Mouse (Mus musculus) neutrophil, adult 5-6 weeks (primary cell): ENCODE data around the gene Elk3. TPM values are rescaled to one million over a fixed set of nuclear protein-coding genes. Genes with fewer than 3 reads are reported as not detected.
A peak's percentile ranks its signal among the peaks of the same experiment; 100 is the strongest.

ENCODE experiments used
- ATAC-seq: fragments of 151-379, 151-347 bp; 2 replicates; pipeline ENCODE4 v1.8.0; 2017; ENCODE audit warnings: mild to moderate bottlenecking, moderate TSS enrichment; ENCODE audit not compliant: insufficient number of reproducible peaks, poor library complexity, low FRiP score, severe bottlenecking; ENCODE audit errors: extremely low read depth
- total RNA-seq: library from RNA; stranded (forward); fragments of 200-1000 nt; gene quantifications from 2 replicates; pipeline ENCODE4 v1.2.3, GENCODE M21; 2017

Gene Elk3
- total RNA-seq, 1 experiment from 2014 or later, result 17.2 TPM

DNA sequence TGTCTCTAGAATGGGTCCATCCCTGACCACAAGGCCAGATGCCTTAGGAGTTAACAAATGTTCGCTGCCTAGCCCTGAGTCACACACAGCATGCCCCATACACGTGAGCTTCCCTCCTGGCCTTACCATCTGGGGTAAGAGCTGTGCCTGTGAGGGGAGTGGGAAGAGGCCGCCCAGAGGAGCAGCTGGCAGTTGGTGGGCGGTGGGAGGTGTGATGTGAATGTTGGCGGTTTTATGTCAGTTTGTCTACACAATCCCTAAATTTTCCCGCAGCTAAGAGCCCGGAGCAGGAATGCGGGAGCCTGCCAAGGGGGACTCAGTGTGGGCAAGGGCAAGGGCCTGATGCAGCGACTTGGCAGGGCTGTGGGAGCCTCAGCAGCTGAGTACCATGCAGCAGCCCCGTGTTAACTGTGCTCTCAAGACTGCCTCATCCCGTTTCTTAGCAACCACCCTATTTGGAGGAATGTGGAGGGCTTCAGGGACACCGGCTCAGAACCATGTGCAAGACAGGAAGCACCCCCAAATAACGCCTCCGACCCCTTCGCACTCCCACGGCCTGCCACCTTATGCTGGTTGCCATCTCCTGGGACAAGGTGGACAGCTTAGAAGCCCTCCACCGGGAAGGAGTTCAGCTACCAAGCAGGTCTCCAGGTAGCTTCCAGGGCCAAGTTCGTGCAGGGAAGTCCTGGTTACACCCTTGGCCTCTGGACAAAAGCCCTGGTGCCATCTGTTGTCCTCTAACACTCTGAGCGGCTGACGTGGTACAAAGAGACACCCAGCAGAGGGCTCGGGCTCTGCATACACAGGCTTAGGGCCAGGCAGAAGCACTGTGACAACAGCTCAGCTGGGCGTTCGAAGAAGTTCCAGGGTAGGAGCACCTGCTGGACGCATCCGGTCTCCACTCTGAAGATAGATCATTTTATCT, 35.5 kb downstream of the Elk3 start:
- no peak for ATAC-seq

- ATAC-seq, result peak; percentile 60
Observed at GRCm38 (mm10) chr10:93274277-93274696, 36.6 kb downstream of the Elk3 start.

- ATAC-seq, result no peak
Observed at GRCm38 (mm10) chr10:93272986-93273982, 37.7 kb downstream of the Elk3 start.

DNA sequence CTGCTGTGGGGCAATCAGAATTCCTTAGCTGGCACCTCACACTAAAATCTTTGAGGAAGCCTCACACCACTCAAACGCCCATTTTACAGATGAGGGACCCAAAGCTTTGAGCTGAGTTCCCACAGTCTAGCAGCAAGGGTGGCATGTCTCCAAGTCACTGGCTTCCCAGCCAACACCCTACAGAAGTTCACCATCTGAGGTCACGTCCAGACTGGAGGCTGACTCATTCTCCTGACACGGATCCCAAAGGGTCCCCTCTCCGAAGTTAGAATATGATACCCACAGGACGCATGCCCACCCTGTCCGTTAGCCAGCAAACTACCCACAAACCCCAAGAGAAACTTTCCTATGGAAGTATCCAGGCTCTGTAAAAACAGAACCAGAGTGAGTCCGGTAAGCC, 39.1 kb downstream of the Elk3 start:
- ATAC-seq, result no peak

- ATAC-seq, result no peak
Observed at GRCm38 (mm10) chr10:93270889-93271460, 40.0 kb downstream of the Elk3 start.

GRCm38 (mm10) chr10:93269744-93270143, 41.2 kb downstream of the Elk3 start:
- no peak for ATAC-seq

- ATAC-seq, result peak; percentile 47; the same call in 1 of the 2 replicates
Observed at GRCm38 (mm10) chr10:93268339-93268738, 42.6 kb downstream of the Elk3 start.

DNA sequence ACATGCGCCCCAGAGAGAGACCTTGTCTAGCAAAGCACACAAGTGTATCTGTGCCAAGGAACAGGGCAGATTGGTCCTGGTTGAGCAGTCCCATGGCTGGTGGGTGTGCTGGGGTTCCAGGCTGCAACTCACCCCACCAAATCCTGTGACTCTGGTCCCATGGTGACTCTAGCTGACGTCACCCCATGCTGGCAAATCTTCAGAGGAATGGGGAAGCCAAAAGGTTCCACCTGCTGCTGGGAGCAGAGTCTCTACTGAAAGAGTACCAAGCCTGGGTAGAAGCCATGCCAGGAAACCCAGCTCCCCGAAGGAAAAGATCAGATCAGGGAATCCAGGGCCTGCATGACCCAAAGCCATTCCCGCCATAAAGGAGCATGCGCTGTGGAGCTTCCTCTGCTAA, 43.4 kb downstream of the Elk3 start:
- ATAC-seq, result no peak

DNA sequence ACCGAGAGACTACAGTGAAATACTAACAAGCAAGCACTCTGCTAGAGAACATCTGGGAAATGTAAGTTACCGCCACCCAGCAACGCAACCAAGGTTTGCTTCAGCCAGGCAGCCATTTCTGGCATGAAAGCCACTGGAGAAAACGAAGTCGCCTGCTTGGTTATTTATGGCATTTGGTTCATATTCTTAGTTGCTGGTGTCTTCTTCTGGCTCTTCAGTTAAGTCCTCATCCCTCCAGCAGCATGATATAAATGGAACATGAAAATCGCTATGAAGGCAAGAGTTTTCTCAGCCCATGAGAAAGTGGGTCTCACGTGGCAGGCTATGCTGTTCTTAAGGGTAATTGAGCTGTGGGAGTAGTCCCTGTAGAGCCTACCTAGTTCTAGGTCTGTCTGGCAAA, 44.4 kb downstream of the Elk3 start:
- ATAC-seq, result no peak

DNA sequence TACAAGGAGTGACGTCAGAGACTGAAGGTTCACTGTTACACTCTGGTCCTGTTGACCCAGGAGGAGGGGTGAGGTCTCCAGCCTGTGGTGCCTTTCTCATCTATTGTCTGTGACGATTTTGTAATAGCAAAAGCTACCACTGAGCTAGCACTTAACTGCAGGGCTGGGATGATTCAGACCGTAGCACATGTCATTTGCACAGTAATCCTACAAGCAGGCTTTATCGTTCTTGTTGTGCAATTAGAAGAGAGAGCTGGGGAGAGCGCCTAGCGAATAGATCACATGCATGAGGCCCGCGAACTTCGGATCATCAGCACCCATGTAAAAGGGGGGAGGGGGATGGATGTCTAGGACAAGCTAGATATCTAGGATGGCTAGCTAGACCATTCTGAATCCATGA, 45.1 kb downstream of the Elk3 start:
- no peak for ATAC-seq

DNA sequence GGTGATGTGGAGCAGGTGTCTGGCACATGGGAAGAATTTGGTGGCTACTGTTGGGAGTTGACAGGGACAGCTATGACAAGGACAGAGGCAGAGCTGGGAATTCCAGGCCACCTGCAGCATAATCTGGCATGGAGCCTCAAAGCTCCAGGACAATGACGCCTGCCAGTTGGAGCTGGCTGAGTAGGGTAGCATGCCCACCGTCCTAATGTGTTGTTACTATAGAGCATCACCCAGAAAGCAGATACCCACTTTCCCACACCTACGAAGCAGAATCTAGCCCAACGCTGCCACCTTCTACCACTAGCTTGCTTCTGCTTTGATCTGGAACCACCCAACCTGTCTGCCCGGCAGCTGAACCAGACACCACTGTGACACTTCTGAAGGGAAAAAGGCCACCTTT, 46.9 kb downstream of the Elk3 start:
- no peak for ATAC-seq

- no peak for ATAC-seq
Observed at GRCm38 (mm10) chr10:93263431-93263830, 47.5 kb downstream of the Elk3 start.

- ATAC-seq, result no peak
Observed at GRCm38 (mm10) chr10:93261981-93262499, 48.9 kb downstream of the Elk3 start.

GRCm38 (mm10) chr10:93261132-93261980, 49.6 kb downstream of the Elk3 start:
- ATAC-seq, result peak; percentile 59

DNA sequence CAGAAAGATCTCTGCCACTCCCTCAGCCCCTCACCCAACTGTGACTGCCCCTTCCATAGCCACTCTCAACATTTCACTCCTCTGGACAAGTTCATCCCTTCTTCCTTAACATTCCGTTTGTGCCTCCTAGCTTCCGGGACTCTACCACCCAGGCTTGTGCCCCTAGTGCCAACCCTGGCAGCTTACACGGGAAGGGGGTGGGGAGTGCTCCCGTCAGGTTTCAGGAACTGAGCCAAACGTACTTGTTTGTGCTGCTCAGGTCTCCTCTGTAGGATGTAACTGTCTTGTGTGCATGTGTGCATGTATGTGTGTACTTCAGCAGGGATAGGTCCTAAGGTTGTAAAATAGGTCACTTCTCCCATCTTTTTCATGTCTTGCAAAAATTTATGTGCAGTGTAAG, 51.1 kb downstream of the Elk3 start:
- no peak for ATAC-seq

- no peak for ATAC-seq
Observed at GRCm38 (mm10) chr10:93255294-93255693, 55.6 kb downstream of the Elk3 start.

DNA sequence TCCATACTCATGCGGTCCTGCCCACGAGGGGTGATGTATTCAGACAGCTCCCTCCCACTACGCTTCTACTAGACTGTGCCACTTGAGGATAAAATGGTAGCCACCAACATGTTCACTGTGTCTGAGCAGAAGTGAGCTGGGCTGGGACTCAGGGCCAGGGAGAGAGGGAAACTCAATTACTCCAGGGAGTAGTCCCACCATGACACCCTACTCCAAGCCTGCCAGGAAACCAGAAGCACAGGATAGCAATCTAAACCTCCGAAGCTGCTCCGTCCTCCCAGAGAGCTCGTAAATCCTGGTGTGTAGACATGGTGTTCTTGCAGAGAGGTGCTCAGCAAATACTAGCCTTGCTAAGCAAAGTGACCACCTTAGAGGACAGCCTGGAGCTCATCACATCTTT, 57.8 kb downstream of the Elk3 start:
- ATAC-seq, result no peak

- ATAC-seq, result no peak
Observed at GRCm38 (mm10) chr10:93252661-93253060, 58.3 kb downstream of the Elk3 start.
